Mouse (Mus musculus): ENCODE measurements around the gene Polrmt.

DNA sequence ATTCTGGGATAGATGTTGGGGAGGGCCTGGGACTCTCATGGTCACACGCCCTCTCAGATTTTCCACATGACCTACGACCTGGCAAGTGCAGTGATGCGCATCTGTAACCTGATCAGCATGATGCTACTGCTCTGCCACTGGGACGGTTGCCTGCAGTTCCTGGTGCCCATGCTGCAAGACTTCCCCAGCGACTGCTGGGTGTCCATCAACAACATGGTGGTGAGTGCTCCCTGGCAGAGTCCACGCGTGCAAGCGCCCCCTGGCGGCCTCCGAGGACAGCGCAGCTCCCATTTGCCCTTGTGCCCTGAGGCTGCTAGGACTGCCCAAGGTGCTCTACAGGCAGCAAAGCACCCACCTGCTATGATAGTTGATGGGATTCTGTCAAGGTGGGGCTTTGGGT is 20.3 kb downstream of the Polrmt start:
- TF ChIP-seq CTCF (IDR thresholded peaks at IDR 0.05; ENCODE audit: low read depth, low read length) (peak; percentile 91), TAL1 (conservative IDR thresholded peaks at IDR 0.05; ENCODE audit: low read depth, low read length) (no peak)
